Mouse (Mus musculus) activated CD4-positive, CD25-positive, alpha-beta regulatory T cell, adult 4 months (primary cell): ENCODE data around the gene Tcerg1l. TPM values are rescaled to one million over a fixed set of nuclear protein-coding genes. Genes with fewer than 3 reads are reported as not detected.

Experiments
- ATAC-seq: one replicate; pipeline ENCODE4 v1.8.0; 2017
- polyA plus RNA-seq, 2 experiments: library from polyadenylated mRNA; unstranded; fragments of 100-300 nt; shearing (Covaris generic); gene quantifications; one replicate each; pipeline ENCODE4 v1.2.1; 2017

Tcerg1l gene
- polyA plus RNA-seq, 2 experiments from 2014 or later: not detected

DNA sequence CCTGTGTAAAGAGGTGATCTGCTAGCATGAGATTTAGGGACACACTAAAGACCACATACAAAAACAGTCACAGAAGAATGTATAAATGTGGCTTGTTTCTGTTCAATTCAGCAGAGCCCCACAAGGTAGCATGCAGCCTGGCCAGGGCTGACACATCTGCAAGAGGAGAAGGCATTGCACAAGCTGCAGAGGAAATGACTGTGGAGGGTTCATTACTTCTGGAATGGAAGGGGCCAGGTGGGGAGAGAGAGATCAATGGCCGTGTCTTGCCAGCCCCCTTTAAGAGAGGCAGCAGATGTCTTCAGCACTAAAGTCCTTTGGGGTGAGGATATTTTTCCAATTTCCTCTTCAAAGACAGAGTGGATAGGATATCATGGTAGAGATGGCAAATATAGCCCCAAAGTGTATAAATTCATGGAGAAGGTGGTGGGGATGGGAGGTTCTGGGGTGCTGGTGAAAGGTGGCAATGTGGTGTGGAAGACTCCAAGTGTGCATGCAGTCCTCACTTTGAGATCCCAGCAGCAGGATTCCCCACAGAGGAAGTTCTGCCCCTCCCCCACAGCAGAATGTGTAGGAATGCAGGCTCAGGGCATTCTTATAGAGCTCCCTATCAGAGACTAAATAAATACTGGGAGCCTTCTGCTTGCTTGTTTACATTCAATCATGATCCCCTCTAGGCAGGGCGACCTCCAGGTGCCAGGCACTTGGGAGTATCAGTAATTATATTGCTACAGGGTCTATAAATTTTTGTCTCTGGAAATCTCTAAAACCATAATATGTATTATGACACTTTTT, 40.7 kb downstream of the Tcerg1l start:
- ATAC-seq: no peak

DNA sequence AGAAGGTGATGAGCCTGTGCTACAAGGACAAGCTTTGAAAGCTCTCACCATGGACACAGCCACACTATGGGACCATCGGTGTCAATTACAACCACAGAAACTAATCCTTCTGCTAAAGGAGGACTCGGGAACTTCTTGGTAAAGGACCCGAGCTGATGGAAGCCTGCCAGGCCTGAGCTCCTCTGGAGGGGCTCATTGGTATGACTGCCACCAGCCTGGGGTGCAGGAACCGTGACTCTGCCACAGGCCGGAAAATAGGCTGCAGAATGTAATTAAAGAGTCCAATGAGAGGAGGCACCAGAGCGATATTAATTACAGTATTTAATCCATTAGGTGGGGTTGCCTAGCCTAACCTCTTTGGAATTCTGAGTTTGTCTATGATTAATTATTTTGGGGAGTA, 52.1 kb downstream of the Tcerg1l start:
- ATAC-seq: no peak

DNA sequence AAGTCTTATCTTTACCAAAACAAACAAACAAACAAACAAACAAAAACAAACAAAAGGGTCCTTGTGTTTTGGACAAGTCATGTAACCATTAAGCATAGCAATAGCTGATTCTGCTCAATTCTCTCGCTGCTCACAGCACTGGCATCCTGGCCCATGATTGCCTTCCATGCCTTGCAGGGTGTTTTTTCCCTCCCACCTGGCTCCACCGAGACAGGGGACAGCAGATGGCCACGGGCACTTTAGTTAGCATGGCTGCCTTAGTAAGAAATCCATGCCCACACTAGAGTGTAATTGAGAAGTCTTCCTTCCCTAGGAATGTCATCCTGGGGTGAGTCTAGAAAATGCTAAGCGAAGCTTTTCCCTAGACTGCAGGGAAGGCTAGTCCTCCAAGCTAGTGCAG, 59.1 kb downstream of the Tcerg1l start:
- no peak for ATAC-seq

DNA sequence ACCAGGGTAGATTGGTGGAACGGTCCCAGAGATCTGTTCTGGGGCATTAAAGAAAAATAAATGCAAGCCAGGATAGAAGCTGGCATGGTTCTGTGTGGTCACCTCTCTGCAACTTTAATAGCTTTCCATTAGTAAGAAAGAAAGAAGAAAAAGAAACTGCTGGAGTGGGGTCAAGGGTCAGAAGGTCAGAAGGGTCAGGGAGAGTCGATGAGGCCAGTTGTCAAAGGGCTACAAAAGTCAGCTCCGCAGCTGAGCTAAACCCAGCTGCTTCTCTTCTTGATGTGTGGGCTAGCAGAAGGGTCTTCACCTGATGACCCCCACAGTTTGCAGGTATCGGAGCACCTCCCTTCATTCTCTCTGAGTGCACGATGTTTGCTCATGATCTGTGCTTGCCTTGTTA, 59.6 kb downstream of the Tcerg1l start:
- ATAC-seq: no peak

DNA sequence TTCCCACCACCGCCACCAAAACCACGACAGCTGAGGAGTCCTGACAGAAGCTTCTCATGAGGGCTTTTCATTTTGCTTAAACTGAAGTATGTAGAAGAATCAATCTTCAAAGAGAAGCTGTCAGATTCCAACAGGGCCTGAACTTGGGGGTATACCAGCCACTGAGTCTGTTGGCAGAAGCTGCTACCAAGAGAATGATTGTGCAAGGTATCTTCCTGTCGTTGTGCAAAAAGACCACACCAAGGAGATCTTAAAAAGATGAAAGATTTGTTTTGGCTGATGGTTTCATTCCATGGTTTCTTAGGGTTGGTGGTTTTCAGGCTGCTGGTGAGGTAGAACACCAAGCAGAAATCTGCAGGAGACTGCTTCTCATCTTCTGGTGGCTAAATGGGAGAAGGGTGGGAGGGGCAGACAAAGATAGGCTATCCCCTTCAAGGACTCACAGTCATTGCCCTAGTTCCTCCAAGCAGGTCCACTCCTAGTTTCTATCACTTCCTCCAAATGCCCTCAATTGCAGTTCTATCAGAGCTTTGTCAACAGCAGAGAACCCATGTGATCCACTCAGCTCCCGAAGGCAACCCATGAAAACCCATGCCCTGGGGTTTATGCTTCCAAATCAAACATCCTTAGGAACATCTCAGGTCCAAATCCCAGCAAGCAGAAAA, 64.9 kb downstream of the Tcerg1l start:
- no peak for ATAC-seq

DNA sequence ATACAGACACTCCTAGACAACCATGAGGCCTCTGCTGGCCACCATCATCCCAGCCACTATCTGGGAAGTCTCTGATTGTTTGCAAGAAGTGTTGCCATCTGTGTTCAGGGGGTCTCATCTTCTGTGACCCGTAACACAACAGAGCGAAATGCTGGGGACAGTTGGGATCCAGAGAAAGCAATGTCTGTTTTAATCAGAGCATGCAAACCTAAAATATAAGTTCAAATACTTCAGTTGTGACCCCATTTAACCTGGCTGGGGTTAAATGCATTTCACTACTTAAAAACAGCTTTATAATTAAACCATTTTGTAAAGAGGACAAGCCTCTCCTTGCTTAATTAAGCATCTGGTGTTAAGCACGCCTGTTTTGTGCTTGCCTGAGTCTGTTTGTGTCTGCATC, 66.3 kb downstream of the Tcerg1l start:
- no peak for ATAC-seq

DNA sequence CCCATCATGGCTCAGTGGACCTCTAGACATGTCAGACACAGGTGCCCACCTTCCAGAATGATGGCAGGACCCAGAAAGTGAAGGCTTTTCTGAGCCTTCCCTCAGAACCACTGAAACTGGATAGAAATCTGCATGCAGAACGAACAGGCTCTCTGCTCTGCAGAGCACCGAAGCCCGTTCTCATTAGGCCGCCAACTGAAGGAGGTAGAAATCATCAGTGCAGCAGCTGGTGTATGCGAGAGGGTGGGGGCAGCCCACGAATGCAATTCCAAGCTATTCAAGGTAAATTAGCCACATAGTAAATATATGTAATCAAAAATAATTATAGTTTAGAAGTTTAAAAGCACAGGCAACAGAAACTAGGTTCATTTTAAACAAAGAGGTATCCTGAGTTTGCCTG, 68.9 kb downstream of the Tcerg1l start:
- ATAC-seq: no peak

DNA sequence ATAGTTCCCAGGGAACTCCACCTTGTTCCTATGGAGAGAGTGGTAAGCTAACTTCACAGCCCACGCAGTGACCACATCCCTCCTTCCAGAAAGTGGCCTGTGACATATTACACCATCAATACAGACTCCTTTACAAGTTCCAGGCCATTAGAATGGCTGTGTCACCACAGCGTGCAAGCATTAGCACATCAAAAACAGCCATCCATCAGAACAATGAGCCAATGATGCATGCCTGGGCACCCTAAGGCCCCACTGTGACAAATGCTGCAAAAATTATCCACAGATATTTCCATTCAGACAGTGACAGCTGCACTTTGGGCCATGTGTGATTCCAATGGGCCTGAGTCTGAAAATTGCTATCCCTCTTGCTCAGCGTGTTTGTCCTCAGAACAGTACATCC, 70.8 kb downstream of the Tcerg1l start:
- no peak for ATAC-seq

DNA sequence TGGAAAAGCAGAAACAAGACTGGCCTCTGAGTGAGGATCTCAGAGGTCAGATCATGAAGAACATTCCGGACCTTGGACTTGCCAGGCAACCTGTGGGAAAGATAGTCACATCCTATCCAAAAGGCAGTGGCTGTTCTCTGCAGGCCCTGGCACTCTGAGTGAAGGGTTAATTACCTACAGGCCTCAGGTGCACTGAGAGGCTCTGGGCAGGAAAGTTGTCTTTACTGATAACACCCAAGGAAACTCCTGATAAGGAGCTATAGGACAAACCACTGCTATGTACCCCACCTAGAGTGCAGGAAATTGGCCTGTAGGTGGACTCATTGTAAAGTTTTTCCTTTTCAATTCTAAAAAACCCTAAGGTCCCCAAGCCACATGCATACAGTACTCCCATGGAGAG, 83.8 kb downstream of the Tcerg1l start:
- no peak for ATAC-seq

DNA sequence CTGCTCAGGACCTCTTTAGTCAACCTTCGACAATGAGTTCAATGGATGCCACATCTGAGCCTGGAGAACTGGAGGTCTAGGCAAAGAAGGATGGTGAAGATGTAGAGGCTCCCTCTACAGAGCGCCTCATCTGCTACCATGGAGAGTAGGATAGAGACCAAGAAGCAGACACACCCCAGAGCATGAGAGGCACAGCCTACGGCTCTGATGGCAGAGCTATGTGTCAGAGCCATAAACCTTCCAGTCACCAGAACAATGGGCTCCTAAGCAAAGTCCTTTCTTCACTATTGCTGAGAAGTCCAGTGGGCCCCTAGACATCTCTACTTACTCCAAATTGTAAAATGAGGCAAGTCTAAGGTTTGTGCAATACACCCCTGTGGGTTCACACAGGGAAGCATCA, 91.4 kb downstream of the Tcerg1l start:
- ATAC-seq: no peak

DNA sequence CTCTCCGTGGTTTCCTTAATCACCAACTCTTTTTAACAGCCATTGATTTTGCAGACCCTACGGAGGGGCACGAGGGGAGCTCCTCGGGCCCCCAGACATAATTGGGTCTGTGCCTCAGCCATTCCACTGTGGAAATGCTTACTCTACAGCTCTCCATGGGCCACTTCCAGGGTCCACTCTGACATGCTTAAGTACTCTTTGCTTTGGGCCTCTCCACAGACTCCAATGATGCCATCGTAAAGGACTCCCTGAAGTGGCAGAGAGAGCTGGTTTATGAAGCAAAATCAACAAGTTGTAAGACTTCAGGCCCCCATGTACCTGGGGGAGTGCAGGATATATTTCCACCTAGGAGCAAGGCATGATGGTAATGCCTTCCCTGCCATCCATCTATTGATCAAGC, 112.7 kb downstream of the Tcerg1l start:
- ATAC-seq: no peak

DNA sequence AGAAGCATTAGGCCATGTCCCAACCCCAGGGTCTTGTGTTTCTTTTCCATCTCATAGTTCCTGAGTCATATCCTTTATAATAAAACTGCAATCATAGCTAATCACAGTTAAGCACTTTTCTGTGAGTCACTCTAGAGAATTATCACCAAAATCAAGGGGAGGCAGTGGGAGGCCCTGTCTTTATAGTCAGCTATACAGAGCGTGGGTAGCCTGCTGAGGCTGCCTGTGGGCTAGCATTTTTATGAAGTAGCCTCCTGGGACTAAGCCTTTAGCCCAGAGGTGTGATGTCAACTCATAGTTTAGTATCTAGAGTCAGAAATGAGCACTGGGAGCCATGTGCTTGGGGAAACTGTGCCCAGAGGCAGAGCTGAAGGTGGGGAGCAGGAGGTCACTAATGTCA, 122.3 kb downstream of the Tcerg1l start:
- ATAC-seq: no peak

DNA sequence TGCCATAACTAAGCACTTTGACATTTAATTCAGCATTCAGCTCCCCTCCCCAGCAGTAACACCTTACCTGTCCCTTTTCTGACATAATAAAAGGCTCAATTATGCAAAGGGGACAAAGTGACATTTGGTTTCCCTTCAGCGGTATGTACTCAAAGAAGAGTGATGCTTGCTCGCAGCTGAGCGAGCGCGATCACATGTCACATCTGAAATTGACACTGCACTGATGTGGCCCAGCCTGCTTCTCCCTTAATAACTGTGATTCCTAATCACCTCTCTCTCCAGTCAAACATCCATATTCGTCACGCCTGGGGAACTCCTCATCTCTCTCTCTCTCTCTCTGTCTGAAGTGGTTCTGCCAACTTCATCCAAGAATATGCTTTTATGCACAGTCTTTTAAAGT, 126.2 kb downstream of the Tcerg1l start:
- ATAC-seq: no peak

DNA sequence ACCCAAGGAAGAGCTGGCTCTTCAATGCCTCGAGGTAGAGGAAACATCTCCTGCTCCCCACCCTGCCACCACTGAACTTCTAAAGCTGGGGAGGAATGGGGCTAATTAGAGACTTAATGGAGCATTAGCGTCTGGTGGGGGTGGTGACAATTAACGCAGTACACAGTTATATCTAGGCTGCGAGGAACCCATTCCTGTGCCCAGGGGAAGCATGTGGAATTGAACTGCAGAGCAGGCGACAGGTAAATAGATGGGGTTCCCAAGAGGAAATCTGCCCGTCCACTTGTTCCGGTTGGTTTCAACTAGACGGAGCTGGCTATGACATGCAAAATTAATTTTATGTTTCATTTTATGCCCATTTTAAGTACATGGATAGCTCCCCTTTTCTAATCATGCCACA, 128.1 kb downstream of the Tcerg1l start:
- no peak for ATAC-seq

DNA sequence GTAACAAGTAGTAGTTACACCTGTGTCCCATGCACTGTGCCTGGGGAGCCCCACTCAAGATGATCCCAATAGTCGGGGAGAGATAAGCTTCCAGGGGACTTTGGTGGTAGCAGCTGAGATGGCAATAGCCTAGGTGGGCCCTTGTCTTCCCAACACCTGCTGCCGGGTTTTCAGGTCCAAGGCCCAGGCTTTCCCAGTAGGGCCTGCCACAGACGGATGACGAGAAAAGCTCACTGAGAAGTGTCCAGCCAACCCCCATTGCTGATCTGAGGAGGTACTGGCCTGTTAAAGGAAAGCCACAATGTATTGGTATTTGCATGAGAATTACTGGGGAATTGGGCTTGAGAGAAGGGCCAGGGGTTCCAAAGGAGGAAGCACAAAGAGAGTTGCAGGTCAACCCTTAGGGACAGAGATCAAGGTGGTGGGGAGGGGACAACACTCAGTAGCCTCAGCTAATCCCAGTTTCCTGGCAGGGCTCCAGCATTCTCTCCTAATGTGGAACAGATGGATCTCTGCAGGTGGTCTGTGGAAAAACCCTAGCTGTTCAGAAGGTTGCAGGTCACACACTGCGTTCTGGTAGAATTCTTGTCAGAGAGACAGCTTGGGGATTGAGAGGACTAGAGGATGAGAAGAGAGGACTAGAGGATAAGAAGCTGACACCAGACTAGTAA, 129.4 kb downstream of the Tcerg1l start:
- ATAC-seq: no peak

DNA sequence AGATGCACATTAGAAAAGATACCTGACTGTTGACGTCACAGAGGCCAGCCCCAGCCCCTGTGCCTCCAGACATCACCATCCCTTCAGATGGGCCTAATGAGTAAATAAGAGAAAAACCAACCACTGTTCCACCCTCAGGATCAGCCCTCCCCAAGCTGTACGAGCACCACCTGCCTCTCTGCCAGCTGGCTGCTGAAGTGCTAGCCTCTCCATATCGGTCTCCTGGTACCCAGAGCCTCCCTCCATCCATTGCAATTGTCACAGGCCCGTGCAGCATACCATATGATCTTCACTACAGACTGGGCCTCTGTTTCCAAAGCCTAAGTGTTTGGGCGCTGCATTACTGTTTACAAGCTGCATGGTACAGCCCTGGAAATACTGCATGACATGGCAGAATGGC, 148.9 kb downstream of the Tcerg1l start:
- ATAC-seq: no peak

DNA sequence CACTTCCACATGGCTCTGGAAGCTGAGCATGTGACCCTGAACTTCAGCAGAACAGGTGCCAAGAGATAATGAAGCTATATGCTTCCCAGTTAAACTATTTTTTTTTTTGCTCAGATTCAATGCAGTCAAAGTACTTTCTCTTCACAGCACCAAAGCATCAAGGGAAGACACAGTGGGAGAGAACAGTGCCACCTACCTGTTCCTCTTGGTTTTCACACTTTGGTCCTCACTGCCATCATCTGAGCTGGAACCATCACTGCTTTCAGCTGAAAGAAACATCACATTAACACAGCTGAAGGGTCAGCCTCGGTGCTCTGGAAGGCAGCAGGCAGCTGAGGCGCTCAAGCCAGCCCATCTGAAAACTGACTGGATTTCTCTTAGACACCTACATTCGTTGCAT, 149.4 kb downstream of the Tcerg1l start:
- ATAC-seq: no peak

DNA sequence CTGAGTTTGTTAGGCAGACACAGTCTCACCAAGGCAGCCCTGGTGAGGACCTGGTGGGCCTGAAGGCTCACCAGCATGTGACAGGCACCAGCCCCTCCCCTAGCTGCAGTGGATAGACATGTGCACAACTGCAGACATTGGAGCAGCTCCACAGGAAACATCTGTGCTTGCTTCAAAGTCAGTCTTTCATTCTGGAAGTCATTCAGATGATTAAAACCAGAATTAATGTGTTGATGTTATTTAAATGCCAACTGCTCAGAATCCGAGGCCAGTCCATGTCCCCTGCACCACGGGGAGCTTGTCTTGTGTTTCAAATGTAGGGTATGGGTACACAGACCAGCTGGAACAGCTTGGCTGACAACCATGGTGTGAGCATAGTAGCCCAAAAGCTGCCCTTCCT, 150.8 kb downstream of the Tcerg1l start:
- no peak for ATAC-seq

DNA sequence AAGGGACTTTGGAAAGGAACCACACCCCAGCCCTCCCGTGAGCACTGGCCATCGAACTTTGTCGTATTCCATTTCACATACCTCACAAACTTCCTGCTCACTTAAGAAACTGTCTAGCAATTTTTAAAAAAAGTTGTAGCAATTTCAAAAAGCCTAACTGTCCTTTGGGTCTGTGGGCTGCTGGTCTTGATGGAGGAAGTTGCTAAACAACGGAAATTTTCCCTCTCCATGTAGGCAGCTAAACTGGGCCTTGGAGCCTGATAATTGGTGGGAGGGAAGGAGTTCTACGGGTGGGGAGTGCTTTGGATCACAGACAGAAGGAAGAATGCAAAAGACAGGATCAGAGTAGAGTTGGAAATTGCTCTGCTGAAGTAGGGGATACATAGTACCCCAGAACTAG, 155.3 kb downstream of the Tcerg1l start:
- no peak for ATAC-seq

DNA sequence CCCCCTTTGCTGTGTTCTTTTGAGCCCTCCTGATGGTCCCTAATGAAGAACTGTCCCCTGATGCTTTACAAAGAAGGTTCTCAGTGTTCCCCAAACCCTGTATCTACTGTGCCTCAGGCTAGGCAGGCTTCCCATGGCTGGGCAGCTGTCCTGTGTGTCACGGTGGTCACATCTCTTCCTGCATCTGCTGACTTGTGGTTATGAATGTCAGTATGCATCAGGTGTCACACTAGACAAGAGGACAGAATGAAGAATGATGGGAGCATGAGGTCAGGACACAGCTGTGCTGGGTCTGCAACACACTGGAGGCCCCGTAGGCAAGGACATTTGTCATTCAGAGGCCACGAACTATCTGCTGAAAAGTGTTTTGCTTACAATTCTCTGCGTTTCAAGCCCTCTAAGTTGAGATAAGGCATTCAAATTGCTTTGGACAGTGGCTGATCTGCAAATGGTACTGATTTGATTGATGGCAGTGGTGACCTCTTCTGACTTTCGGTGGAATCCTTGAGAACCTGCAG, 159.8 kb downstream of the Tcerg1l start:
- ATAC-seq: no peak

DNA sequence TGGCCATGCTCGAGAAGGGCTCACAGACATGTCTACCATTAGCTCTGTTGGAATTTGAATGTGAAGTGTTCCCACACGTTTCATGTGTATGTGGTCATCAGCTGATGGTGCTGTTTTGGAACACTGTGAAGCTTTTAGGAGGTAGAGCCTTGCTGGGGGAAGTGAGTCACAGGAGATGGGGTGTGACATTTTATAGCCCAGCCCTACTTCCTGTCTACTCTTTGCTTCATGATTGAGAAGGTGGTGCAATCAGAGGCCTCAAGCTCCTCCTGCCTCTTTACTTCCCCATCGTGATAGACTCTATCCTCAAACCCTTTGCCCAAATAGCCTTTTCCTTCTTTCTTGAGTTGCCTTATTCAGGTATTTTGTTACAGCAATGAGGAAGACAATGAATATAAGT, 173.3 kb downstream of the Tcerg1l start:
- no peak for ATAC-seq

DNA sequence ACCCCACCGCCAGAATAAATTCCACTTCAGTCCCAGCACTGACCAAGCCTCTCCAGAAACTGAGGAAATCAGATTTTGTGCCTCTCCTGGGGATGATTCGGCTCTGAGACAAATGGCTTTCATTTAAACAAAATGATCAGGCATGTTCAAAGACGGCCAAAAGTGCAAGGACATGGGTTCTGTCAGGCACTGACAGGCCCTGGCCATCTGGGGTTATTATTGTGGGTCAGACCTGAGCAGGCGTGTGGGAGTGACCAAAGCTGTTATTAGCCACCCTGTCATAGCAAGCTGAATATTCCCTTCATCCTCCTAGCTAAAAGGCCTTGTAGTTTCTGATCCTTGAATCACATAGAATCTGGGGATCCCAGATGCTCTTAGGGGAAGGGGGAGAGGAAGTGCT, 174.6 kb downstream of the Tcerg1l start:
- no peak for ATAC-seq

DNA sequence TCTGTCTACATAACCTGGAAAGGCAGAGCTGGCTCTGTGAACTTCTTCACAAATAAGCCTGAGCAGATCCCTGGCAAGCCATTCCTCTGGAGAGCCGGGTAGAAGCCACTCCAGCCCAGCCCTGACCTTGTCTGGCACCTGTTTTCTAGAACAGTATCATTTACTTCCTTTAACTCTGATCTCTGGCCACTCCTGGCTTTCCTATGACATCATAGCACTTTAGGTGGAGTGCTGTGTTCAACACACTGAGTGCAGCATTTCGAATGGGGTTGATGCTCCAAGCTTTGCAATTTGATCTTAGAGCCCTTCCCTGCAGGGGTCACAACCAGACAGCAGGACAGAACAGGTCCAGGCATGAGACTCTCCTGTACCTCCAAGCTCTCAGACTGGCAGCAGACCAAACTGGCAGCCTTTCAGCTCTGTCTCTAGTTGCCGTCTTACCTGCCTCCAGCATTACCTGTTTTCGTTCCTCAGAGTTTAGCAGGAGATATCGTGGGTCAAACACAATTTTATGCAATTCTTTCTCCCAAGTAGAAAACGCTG, 179.9 kb downstream of the Tcerg1l start:
- no peak for ATAC-seq
